Mouse (Mus musculus) CD4-positive, CD25-positive, alpha-beta regulatory T cell, adult 4 months (primary cell): ENCODE results near the gene Pprc1. TPM values are rescaled to one million over a fixed set of nuclear protein-coding genes. Genes with fewer than 3 reads are reported as not detected.
A peak's percentile ranks its signal among the peaks of the same experiment; 100 is the strongest.

Experiments
- ATAC-seq: one replicate; pipeline ENCODE4 v1.8.0; 2017
- polyA plus RNA-seq, 2 experiments: library from polyadenylated mRNA; unstranded; fragments of 100-300 nt; shearing (Covaris generic); gene quantifications; one replicate each; pipeline ENCODE4 v1.2.1; 2017

Pprc1 gene
- polyA plus RNA-seq, 2 experiments from 2014 or later = 20.3 to 20.4 TPM

GRCm38 (mm10) chr19:46056947-46057607 lies 12.4 kb downstream of the Pprc1 start:
- ATAC-seq = no peak

GRCm38 (mm10) chr19:46058466-46058865 lies 13.8 kb downstream of the Pprc1 start:
- ATAC-seq = no peak

- ATAC-seq = no peak
Observed at GRCm38 (mm10) chr19:46060845-46061244, 16.2 kb downstream of the Pprc1 start.

GRCm38 (mm10) chr19:46068054-46068453 lies 23.4 kb downstream of the Pprc1 start:
- no peak for ATAC-seq

- no peak for ATAC-seq
Observed at GRCm38 (mm10) chr19:46073285-46073684, 28.6 kb downstream of the Pprc1 start.

DNA sequence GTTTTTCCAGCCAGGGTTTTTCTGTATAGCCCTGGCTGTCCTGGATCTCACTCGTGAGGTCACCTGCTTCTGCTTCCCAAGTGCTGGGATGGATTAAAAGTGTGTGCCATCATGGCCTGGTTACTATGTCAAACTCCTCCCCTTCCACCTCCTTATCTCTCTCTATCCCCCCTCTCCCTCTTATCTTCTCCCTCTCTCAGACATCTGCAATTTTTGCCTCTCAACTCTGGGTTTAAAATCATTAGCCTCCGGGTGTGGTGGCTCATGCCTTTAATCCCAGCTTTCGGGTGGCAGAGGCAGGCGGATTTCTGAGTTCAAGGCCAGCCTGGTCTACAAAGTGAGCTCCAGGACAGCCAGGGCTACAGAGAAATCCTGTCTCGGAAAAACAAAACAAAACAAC lies 29.6 kb downstream of the Pprc1 start:
- no peak for ATAC-seq

DNA sequence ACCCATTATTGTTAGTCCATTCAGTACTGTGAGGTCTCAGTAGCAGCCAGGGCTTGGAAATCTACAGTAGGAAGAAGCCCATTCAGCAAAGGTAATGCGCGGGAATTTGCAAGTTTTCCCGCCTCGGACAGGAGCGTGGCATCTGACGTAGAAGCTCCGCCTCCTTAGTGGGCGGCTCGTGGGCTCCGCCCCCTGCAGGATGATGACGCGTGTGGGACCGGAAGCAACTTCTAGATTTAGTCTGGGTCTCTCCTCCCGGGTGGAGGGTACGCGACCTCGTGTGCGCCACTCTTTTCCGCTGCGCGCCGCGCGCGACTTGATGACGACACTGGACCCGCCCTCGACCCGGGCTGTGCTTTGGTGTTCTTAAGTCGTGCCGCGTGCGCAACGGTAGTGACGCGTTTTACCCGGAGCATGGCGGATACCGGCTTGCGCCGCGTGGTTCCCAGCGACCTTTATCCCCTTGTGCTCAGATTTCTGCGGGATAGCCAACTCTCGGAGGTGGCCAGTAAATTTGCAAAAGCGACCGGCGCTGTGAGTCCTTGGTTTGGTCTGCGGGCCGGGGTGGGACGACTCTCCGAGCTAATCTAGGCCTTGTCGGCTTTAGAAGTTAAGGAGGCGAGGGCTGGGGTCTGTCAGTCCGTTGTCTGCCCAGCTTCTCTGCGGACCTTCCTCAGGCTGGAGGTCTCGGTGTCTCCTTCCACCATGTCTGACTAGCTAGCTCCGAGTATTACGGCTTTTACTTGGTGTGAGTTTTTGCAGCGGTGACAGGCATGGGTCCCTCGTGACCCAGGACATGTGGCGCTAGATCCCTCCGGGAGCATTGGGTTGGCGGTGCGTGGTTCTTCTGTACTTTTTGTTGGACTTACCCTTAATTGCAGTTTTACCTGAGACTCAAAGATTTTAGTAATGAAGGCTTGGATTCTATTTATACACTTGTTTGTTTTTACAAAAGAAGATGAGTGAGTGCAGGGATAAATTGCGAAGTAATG lies 31.2 kb downstream of the Pprc1 start, which contains the start of gene Nolc1:
Nolc1 (plus strand) TSS at position 248 of the 992 bp plus-strand sequence.
- peak; percentile 96 for ATAC-seq

GRCm38 (mm10) chr19:46078535-46078934 lies 33.8 kb downstream of the Pprc1 start:
- no peak for ATAC-seq

DNA sequence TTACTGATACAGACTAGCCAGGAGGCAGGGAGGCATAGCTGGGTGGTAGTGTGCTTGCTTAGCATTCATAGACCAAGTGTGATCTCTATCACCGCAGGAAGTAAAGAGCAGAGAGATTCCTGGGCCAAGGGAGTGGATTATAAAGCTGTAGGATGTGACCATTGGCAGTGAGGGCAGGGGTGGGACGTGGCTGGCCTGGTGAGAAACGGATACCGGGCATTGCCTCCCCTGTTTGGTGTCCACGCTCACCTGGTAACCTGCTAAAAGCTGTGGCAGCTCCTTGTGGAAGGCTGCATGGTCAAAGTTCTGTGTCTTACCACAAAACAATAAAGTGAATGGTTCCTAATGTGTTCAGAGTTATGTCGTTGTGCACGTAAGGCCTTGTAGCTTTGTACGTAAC lies 40.5 kb downstream of the Pprc1 start:
- ATAC-seq = no peak

- peak; percentile 54 for ATAC-seq
Observed at GRCm38 (mm10) chr19:46086337-46086736, 41.7 kb downstream of the Pprc1 start.

GRCm38 (mm10) chr19:46087871-46088270 lies 43.2 kb downstream of the Pprc1 start:
- no peak for ATAC-seq

DNA sequence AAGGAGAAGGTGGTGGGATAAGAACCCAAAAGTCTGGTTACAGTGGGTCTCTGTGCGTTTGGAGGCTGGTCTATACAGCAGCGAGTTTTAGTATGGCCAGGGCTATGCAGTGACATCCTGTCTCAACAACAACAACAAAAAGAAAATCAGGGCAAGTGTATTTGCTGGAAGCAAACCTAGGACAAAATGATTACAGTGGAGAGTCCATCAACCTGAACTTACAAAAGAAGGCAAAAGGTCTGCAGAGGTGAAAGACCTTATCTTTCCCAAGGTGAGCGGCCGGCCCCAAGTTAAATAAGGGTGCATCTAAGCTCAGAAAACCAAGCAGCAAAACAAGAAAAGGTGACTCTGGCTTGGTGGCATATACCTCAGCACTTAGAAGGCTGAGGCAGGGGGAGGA lies 47.0 kb downstream of the Pprc1 start:
- ATAC-seq = no peak

DNA sequence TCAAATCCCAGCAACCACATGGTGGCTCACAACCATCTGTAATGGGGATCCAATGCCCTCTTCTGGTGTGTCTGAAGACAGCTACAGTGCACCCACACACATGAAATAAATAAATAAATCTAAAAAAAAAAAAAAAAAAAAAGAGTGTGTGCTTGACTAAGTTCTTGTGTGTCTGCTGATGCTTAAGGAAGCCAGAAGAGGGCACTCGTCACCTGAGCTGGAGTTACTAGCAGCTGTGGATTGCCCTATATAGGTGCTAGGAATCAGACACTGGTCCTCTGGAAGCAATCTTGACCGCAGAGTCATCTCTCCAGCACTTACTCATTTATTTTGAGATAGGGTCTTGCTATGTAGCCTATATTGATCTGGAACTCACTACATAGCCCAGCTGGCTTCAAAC lies 49.5 kb downstream of the Pprc1 start:
- ATAC-seq = no peak

DNA sequence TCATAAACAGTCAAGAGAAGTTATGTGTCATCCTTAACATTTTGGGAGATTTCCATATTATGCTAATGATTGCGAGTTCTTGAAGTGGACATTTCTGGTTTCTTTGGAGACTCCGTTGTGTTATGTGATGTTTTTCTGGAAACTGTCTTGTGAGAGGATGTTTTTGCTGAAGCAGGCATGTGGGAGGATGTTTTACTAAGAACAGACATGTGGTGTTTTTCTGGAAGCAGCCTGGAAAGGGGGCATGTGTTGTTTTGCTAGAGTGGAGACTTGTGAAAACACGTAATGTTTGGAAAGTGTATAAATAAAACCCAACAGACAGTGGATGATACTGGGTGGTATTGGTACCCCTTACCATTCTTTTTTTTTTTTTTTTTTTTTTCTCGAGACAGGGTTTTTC lies 50.6 kb downstream of the Pprc1 start:
- no peak for ATAC-seq

GRCm38 (mm10) chr19:46096396-46096795 lies 51.7 kb downstream of the Pprc1 start:
- ATAC-seq = no peak

- ATAC-seq = no peak
Observed at GRCm38 (mm10) chr19:46099561-46099960, 54.9 kb downstream of the Pprc1 start.

- ATAC-seq = no peak
Observed at GRCm38 (mm10) chr19:46103437-46104186, 58.9 kb downstream of the Pprc1 start.

DNA sequence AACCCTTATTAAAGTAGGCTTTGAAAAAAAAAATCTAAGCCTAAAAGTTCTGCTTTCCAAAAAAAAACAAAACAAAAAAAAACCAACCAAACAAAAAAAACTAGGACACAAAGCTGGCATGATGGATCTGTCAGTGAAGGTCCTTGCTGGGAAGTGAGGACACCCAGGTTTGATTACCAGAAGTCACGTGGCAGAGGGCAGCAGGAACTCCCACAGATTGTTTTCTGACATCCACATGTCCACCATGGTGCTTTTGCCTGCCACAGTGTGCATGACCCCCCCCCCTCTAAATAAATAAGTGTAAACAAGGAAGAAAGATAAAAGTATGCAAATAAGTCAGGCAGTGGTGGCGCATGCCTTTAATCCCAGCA lies 59.5 kb downstream of the Pprc1 start:
- no peak for ATAC-seq

GRCm38 (mm10) chr19:46110214-46110613 lies 65.5 kb downstream of the Pprc1 start:
- ATAC-seq = no peak

DNA sequence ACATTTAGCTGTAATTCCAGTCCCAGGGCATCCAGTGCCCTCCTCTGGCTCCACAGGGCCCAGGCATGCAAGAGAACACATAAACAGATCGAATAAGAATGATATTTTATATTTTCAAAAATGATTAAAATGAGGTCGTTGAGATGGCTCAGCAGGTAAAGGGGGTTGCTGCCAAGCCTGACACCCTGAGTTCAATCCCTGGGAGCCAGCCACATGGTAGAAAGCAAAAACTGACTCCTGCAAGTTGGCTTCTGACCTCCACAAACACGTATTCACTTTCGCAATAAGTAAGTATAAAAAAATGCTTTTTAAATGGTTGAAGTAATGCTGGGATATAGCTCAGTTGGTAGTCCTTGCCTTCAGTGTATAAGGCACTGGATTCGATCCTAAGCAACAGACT lies 66.1 kb downstream of the Pprc1 start:
- ATAC-seq = no peak

- ATAC-seq = no peak
Observed at GRCm38 (mm10) chr19:46114617-46115016, 69.9 kb downstream of the Pprc1 start.

GRCm38 (mm10) chr19:46119458-46119857 lies 74.8 kb downstream of the Pprc1 start:
- no peak for ATAC-seq

DNA sequence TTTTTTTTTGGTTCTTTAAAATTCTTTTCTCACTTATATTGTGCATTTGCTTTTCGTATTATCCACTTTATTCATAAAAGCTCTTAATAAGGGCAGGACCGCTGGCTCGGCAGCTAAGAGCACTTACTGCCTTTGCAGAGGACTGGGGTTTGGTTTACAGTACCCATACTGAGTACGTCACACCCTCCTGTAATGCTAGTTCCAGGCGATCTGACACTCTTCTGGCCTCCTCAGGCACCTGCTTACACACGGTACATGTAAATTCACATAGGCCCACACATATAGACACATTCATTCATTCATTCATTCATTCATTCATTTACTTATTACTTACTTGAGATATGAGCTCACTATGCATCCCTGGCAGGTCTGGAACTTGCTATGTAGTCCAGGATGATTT lies 76.2 kb downstream of the Pprc1 start:
- no peak for ATAC-seq
